Mouse (Mus musculus) adipocyte (in vitro differentiated cells): ENCODE data around the gene Trappc2l.
"Not testable (repeated sequence)": the region's sequence is repeated elsewhere in the genome, so short reads cannot be mapped to it uniquely, and the experiment has no call there.

Experiments used
- DNase-seq: peaks from one replicate; pipeline ENCODE4 v3.0.0-alpha.2; 2016; ENCODE audit warnings: low spot score

The Trappc2l gene

DNA sequence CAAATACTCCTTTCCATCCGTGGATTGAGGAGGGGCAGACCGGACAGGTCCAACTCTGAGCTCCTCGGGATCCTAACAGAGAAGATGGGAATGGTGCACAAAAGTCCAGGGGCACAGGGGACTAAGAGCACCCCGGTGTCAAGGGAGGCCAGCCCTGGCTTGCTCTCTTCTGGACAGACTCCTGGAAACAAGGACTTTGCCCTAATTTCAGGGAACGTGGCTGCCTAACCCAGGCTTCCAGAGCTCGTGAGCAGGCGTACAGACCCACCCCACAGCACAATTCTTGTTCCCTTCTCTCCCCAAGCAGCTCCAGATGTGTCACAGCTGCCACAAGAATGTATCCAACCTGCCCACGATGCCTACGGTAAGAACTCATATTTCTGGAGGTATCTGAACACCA lies 14.4 kb downstream of the Trappc2l start:
- no peak for DNase-seq

DNA sequence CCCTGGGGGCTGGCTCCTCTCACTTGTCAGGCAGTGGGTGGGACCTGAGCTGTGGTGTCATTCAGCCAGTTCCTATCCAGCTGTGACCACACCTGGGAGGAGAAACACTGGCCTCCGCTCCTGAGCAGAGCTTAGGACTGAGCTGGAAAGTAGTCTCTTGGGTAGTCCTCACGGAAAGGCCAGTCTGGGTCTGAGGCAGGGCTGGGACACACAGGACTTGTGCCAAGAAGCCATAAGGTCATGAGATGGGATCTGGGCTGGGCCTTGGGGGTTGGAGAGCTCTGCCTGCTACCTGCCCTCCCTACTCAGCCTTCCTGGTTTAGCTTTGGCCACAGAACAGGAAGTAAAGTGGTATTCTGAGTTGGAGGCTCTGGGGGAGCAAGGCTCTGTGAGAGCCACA lies 15.5 kb downstream of the Trappc2l start:
- no peak for DNase-seq

DNA sequence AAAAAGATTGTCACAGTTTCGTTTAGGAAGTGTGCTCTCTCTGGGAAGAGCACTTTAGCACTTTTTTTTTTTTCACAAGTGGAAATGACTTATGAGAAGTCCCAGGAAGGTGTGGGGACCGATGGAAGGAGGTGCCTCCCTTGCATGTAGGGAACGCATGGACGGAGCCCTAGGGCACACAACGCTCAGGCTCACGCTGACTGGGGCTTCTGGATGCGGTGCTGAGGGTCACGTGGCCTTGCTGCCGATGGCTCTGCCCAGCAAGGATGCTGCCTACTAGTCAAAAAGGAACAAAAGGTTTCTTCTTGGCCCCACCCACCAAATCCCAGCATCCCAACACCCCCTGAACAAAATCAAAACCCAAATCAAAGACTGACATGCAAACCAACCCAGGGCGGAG lies 17.9 kb downstream of the Trappc2l start:
- no peak for DNase-seq

DNA sequence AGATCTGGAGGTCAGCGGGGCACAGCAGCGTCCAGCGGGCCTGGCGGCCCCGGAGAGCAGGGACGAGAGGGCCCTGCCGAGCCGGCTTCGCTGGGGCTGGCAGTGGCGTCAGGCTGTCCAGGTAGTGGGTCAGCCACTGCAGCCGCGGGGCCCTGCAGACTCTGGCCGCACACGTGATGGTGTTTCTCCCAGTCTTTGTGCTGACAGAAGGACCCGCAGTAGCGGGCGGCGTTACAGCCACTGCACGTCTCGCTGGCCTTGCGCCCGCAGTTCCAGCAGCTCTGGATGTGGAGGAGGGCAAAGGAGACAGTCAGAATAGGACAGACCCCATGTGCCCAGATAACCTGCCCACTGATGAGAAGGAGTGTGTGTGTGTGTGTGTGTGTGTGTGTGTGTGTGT lies 19.3 kb downstream of the Trappc2l start:
- DNase-seq, result no peak

DNA sequence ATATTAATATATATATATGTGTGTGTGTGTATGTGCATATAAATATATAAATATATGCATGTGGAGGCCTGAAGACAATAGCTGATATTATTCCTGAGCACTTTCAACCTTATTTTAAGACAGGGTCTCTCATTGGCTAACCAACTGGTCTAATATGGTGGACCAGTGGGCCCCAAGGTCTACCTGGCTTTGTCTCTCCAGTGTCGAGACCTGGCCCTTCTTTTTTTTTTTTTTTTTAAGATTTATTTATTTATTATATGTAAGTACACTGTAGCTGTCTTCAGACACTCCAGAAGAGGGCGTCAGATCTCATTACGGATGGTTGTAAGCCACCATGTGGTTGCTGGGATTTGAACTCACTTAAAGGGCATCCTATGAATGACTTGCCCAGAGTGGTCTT lies 20.7 kb downstream of the Trappc2l start:
- DNase-seq, result not testable (repeated sequence)

DNA sequence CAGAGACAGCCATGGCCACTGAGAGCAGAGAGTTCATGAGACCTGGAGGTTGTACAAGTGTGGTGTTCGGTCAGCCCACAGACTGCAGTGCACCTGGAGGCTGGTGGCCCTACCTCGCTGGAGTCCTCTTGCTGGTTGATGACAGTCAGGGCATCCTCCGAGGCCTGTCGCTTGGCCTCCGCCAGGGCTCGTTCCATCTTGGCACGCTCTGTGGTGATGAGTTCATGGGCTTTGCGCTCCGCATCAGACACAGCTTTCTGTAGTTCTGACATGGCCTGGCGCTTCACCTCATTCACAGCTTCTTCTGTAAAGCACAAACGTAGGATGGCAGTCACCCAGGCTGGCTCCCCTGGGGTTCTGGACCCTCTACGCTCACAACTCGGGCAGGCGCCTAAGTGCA lies 21.8 kb downstream of the Trappc2l start:
- DNase-seq, result no peak

DNA sequence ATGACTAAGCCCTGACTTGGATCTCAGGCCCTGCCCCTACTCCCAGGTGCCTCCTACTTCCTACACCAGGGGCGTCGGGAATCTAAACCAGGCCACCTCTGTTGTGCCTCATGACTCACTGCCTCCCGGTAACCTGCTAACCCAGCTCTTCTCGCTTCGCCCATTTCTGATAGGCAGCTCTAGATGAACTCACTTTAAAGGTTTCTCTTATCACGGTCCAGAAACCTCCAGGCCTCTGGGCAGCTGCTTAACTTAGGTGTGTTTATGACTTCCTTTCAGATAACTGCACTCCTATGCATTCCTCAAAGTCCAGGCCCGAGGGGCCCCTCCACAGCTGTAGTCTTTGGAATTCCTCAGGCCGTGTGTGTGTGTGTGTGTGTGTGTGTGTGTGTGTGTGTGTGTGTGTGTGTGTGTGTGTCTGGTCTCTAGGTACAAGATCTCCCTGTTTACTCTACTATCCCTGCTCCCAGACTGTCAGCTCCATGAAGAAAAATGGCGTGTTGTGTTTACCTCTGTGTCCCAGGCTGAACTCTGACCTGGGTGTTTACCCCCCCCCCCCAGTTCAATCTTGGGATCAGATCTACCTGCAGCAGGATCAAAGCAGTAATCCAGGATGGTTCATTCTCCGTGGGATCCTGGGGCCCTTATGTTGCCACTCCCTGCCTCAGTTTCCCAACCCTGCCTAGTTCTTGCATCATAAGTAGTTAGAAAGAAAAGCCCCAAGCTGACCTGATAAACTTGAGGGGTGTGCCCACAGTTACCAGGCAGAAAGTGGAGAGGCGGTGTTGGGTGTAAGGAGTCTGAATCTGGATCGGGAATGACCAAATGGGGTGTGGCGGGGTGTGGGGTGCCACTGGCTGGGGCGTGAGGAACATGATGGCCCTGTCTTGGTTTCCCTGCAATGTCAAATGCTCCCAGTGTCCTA lies 24.7 kb downstream of the Trappc2l start:
- DNase-seq, result no peak

DNA sequence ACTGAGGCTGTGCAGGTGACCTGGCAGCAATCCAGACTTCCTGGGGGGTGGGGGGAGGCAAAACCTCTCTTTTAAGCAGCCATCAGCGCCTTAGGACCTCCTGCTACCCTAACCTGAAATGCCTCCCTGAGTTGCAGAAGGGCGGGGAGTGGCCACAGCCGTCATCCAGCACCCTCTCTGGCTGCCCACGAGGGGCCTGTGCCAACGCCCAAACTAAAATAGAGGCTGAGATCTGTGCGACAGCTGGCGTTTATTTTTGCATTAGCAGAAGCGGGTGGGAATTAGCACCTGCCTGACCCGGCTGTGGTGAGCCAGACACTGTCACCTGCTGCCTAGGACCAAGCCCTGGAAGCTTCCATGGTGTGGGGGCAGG lies 25.3 kb downstream of the Trappc2l start:
- DNase-seq, result no peak

DNA sequence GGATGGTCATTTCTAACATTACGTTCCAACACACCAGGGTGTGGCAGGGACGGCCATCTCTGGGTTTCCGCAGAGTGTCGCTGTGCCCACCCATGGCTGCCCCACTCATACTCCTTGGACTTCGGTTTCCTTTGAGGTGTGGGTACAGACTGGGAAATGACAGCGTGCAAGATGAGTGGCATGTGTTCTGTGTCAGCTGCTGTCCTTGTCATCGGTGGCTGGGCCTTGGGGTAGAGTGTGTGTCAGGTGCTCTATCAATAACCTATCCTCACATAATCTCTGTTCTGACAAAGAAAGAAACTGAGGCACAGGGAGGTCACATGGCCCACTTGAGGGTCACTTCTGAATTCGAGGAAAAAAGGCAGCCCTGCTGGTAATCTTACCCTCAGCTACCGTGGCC lies 25.8 kb downstream of the Trappc2l start:
- DNase-seq, result no peak

DNA sequence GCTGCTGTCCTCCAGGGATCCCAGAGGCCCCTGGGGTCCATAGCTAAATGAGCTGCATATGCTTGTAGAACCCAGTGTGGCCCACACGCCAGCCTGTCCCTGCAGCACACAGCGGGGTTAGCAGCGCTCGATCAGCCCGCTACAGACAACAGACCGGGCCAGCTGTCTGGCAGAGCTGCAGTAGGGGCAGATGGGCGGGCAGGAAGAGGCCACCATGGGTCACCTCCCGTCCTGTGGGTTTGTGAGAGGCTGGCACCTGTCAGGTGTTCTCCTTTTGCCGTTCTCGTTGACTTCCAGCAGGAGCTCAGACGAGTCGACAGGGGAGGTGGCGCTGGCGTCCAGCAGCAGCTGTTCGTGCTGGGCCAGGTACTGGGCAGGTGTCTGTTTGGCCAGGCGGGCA lies 27.2 kb downstream of the Trappc2l start:
- DNase-seq, result no peak

DNA sequence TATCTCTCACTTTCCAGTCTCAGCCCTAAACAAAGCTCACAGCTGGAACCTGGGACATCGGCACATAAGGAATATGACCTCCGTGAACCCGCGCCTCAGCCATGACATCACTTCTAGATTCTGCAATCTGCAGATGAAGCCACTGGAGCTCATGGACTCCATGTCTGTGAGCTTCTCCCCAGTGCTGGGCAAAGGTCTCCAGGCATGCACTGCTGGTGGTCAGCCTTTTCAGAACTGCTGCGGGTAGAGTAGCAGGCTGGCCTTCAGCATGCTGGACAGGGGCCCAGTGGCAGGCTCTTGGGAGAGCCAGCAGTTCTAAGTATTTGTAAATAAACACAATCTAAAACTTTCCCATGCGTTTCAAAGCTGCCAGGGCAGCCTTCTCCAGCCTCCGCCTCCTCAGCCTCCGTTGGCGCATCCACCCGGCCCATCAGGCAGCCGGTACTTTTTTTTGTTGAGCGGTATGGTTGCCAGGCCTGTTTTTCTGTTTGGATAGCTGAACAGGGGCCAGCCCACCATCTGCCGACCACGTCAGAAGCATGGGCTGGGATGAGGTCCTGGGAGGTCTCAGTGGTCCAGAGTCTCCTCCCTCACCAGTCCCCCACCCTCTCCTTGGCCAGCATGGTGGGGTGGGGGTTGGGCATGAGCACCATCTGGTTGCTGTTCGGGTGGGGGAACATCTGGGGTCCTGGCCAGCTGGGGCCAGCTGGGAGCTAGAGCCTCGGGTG lies 28.2 kb downstream of the Trappc2l start:
- DNase-seq, result peak; percentile 77

DNA sequence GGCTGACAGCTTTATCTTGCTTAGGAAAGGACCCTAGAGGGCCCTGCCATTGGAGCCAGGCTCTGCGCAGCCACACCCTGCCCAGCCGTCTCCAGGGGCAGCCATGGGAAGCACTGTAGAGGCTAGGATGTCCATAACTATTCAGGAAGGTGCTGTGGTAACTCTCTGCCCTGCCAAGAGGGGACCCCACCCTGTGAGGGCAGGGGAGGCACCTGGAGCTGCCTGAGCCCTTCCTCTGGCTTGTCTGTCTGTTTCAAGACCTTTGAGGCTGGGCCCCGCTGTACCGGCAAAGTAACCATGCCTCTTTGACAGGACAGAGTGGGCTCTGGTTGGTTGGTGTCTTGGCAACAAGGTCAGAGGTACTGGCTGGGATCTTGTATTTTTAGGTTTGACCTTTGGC lies 29.4 kb downstream of the Trappc2l start:
- no peak for DNase-seq

DNA sequence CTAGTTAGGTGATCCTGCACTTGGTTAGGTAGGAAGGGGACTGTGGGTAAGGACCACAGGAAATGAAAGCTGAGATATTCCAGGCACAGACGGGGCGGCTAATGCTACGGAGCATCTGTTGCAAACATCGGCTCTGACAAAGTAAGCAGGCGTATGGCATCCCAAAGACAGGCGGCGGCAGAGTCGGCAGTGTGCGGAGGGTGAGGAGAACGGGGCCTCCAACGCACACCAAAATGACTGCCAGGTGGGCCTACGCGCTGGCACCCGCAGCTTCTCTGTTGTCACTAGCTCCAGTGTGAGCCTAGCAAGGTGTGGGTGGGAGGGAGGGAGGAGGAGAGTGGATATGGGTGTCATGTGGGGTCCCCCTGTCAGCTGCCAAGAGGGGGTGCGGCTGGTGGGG lies 30.0 kb downstream of the Trappc2l start:
- no peak for DNase-seq

DNA sequence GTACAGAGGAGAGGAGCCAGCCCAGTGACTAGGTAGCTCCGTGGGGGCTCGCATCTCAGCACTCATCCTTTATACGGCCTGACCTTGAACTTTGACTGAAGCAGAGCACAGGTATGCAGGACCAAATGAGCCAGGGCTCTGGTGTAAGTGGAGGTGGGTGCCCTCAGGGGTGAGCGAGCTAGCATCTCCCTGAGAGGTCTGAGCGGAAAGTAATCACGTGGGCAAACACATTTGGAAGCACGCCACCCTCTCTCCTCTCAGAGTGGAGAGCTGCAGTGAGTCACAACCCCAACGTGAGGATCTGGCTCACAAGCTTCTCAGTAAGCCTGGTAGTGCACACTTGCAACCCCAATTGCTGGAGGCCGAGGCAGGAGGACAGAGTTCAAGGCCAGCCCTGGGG lies 30.6 kb downstream of the Trappc2l start:
- DNase-seq, result peak; percentile 42

DNA sequence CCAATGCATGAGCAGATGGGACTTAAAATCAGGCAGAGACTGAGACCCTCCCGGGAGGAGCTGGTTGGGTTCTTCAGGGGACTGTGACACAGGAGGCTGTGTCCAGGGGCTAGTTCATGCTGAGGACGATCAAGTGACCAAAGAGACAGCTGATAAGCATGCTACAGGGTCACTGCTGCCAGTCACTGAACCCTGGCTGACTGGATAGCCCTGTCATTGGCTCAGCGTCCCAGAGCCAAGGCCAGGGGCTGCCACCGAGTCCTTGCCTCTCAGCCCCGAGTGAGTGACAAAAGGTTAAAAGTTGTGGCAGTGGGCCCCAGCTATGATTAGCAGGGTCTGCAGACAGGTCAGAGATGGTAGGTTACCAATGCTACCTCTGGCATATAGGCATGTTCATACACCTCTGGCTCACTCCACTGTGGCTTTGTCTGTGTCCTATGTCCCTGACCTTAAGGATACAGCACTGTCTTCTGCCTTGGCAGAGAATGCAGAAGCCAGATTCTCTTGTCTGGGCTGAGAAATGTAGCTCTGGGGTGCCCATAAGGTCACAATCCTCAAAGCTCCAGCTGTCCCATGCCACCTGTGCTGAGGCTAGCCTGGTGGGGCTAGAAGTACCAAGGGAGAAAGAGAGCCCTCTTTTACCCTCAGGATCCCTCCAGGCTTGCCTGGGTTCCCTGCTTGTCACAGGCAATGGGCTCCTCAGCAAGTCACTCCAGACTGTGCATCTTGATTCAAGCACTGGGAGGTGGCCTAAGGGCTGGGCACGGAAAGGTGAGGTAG lies 32.9 kb downstream of the Trappc2l start:
- DNase-seq, result no peak

DNA sequence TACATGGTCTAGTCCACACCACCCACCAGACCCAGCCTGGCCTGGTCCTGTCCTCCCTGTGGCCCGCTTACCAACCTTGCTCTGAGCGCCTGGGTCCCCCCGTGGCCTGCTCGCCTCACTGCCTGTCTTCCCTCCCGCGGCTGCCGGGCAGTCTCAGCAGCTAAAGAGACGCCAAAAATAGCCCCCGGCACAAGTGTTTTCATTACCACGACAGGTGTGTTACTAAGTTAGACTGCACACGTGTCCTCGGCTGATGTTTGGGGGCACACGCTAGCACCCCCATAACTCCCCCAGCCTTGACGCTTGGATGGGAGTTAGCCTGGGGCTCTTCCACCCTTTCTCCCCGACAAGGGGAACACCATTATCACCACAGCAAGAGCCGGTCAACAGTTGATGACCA lies 34.9 kb downstream of the Trappc2l start:
- DNase-seq, result no peak

DNA sequence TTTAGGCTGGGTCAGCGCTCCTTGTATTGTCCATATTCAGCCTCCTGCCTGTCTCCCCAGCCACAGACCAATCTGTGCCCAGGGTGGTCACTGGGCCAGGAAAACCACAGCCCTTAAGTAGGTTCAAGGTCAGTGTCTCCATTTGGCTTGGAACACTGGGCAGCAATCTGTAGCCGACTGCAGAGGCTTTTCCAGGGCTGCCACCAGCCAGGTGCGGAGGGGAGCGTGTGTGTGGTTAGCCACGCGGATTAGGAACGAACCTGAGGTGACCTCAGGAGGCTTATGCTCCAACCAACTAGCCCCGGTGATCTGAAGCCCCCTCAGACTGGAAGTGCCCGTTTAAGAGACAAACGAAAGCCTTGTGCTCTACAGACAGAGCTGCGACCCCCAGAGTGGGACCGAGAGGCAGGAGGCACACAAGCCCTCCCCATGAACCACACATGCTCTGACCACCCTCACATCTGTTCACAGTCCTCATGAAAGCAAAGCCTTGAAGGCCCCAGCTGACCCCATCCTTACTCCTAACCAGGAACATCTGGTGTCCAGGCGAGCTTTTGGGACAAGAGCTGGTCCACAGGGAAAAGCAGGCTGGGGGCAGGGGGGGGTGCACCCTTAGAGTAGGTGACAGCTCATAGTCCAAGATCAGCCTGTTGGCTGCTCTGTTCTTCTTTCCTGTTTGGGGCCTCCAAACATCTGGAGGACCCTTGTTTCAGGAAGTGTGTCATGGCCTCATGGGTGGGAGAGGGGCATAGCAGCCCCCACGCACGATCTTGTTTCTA lies 36.9 kb downstream of the Trappc2l start:
- no peak for DNase-seq

DNA sequence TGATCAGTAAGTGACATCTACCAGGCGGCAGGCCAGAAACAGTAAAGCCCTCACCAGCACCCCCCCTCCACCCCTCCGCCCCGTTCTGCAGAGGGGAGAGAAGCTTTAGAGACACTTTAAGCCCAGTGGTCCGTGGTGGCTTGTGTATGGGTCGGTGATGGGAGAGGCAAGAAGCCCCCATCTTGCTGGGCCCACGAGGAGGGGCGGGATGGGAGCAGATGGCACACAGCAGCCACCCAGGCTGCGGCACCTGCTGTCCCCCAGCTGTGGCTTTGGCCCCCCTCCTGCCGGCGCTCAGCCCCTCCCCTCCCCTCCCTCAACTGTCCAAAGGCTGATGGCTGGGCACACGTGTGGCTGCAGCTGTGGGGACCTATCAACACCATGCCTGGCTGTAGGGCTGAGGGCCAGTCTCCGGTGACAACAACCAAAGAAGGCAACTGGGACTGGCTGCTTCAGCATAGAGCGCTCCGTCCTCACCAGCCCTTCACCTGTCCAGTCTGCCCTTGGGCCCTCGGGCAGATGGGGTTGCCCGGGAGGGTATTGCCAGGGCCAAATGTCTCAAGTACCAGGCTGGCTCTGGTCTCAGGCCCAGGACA lies 40.0 kb downstream of the Trappc2l start:
- no peak for DNase-seq

DNA sequence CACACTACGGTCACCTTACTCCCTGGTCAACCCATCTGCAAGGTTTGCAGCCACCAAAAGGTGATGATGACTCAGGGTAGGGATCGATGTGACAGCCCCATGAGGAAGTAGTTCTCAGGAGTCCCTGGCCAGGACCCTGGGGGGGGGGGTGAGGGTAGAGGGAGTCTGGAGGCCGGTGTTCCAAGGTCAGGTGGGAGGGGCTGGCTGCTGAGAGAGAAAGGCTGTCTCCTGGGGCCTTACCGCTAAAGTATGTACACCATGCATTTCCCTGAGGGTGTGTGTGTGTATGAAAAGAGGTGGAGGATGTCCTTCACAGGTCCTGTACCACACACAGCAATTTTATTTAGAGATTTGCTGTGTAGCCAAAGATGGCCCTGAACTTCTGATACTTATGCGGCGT lies 41.2 kb downstream of the Trappc2l start:
- no peak for DNase-seq

DNA sequence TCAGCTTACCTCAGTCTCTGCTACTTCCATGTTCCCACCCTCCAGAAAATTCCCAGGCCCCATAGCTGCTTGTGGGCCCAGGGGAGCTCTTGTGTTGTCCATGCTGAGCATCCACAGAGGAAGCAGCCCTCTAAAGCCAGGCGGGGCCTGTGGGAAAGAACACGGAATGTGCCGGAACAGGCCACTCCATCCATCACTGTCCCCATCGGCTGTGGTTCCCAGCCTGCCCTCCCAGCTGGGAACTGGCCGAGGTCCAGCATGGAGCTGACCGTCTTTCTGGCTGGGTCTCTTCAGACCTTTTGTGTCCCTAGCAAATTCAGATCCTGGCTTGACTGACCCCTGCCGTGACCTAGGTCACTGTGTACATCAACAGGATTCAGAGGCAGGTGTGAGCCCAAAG lies 43.3 kb downstream of the Trappc2l start:
- DNase-seq, result no peak
